Mouse (Mus musculus) intestine, embryonic 14.5 days (tissue): Measurements from ENCODE around the gene Afap1l2. TPM values are rescaled to one million over a fixed set of nuclear protein-coding genes. Genes with fewer than 3 reads are reported as not detected.
A peak's percentile ranks its signal among the peaks of the same experiment; 100 is the strongest.

Experiments
- ATAC-seq: fragments of 200-750 bp; cut with Nextera tagmentation; replicated peaks from 2 replicates; pipeline ENCODE4 v1.8.0; 2017; ENCODE audit warnings: low read depth, moderate number of reproducible peaks, moderate TSS enrichment, moderate library complexity; ENCODE audit not compliant: low FRiP score, low TSS enrichment
- DNase-seq: peaks from one replicate; pipeline ENCODE4 v3.0.0-alpha.2; 2018; ENCODE audit warnings: low spot score
- H3K27ac ChIP-seq: fragments of 300-500 bp; sonication (generic); 2 replicates; pipeline ENCODE4 v1.5.1; 2014; ENCODE audit warnings: low read depth, mild to moderate bottlenecking, control low read depth
- H3K27me3 ChIP-seq: fragments of 300-500 bp; sonication (generic); replicated peaks from 2 replicates; pipeline ENCODE4 v1.6.1; 2014; ENCODE audit warnings: low read length, control low read depth; ENCODE audit not compliant: control insufficient read depth, insufficient read depth
- H3K36me3 ChIP-seq: fragments of 300-500 bp; sonication (generic); 2 replicates; pipeline ENCODE4 v1.6.1; 2014; ENCODE audit warnings: low read length, control low read depth; ENCODE audit not compliant: control insufficient read depth, insufficient read depth
- H3K4me1 ChIP-seq: fragments of 300-500 bp; sonication (generic); replicated peaks from 2 replicates; pipeline ENCODE4 v1.6.1; 2014; ENCODE audit warnings: low read length, control low read depth, mixed read lengths; ENCODE audit not compliant: control insufficient read depth, insufficient read depth
- H3K4me2 ChIP-seq: fragments of 300-500 bp; sonication (generic); 2 replicates; pipeline ENCODE4 v1.6.1; 2014; ENCODE audit warnings: low read length
- H3K4me3 ChIP-seq: fragments of 300-500 bp; sonication (generic); 2 replicates; pipeline ENCODE4 v1.5.1; 2014; ENCODE audit warnings: low read depth, low read length, control low read depth, mixed read lengths
- H3K9ac ChIP-seq: fragments of 300-500 bp; sonication (generic); 2 replicates; pipeline ENCODE4 v1.6.1; 2014; ENCODE audit warnings: mild to moderate bottlenecking, low read length
- H3K9me3 ChIP-seq: fragments of 300-500 bp; sonication (generic); 2 replicates; pipeline ENCODE4 v1.6.1; 2016; ENCODE audit warnings: low read length, control low read depth; ENCODE audit not compliant: control insufficient read depth
- WGBS: fragments of 180-500 bp; shearing (Covaris S2); extraction: QIAGEN DNeasy Blood & Tissue Kit; methylation state at CpG from one replicate; pipeline ENCODE4 v1.1.7; 2014; 5-methylcytosine and 5-hydroxymethylcytosine counted together
- polyA plus RNA-seq: library from polyadenylated mRNA; unstranded; fragments of >200 nt; fragmentation: Nextera tagmentation; extraction: Ambion mirVana; gene quantifications from 2 replicates; pipeline ENCODE4 v1.2.1, GENCODE M21; 2014

Afap1l2 gene
- polyA plus RNA-seq, 1 experiment from 2014 or later = 21.0 TPM

DNA sequence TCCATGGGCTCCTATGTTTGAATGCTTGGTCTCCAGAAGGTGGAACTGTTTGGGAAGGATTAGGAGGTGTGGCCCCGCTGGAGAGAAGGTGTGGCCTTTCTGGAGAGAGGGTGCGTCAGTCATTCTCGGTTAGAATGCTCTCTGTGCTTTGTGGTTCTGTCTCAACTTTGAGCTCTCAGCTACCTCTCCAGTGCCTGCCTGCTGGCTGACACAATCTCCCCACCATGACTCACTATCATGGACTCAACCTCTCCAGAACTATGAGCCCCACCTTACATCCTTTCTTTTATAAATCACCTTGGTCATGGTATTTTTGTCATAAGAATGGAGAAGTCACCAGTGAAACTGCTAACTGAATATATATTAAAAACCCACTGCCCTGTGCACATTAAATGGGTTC lies 93.4 kb downstream of the Afap1l2 start:
- Histone ChIP-seq H3K4me3 (no peak overlapping the region), H3K27me3 (no peaks in the 10 kb centered on the region), H3K9me3 (no peaks in the 10 kb centered on the region), H3K4me1 (no peaks in the 10 kb centered on the region), H3K36me3 (peaks cover 36% of the 10 kb centered on the region), H3K27ac (peak overlapping the region; percentile 33; the same call in 1 of the 2 replicates), H3K9ac (no peak overlapping the region), H3K4me2 (no peak overlapping the region)
- no peak; the same call in 1 of the 2 replicates for ATAC-seq
- WGBS = 93% methylated on average over 3 of the region's 3 CpGs
- DNase-seq = no peak

DNA sequence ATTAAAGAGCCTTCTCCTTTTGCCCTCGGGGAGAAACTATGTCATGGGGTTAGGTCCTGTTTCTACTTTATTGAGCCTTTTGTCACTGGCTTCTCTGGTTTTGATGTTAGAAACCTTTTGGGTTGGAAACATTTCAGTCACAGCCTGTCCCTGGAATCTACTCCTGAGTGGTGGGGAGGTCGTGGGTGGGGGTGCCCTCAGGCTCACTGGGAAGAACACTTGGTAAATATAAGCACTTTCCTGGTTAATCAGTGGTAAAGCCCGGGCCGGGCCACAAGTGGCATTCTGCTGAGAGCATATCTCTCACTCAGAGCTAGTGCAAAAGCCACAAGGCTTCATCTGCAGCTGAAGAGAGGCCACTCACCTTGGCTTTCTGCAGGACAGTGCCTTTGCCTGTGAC lies 94.3 kb downstream of the Afap1l2 start:
- H3K36me3 ChIP-seq = peaks cover 36% of the 10 kb centered on the region
- 87% methylated on average over 4 of the region's 4 CpGs for WGBS
- H3K27me3 ChIP-seq = no peaks in the 10 kb centered on the region
- H3K4me3 ChIP-seq = no peak overlapping the region
- H3K9me3 ChIP-seq = no peaks in the 10 kb centered on the region
- H3K4me2 ChIP-seq = no peak overlapping the region
- H3K9ac ChIP-seq = no peak overlapping the region
- DNase-seq (no peak), ATAC-seq (no peak)
- H3K4me1 ChIP-seq = no peaks in the 10 kb centered on the region; the same call in 1 of the 2 replicates
- no peak overlapping the region for H3K27ac ChIP-seq

DNA sequence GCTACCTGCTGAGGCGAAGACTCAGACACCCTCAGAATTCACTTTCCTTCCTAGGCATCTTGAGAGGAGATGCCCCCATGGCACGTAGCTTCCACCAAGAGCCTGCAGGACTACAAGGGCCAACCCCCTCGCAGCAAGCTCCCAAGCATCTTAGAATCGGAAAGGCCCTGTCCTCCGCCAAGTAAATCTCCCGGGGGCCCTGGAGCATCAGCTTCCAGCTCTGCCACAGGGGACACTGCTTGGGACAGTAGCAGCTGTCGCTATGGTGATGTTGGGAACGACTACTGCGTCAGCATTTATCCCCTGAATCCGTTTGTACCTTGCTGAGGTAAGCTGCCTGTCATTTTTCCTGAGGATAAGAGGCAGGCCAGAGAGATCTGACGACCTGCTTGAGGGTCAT lies 97.5 kb downstream of the Afap1l2 start:
- H3K9me3 ChIP-seq = no peaks in the 10 kb centered on the region
- DNase-seq (no peak), ATAC-seq (no peak)
- no peak overlapping the region for H3K4me3 ChIP-seq
- 66% methylated on average over 11 of the region's 11 CpGs for WGBS
- peaks cover 23% of the 10 kb centered on the region; the same call in 1 of the 2 replicates for H3K36me3 ChIP-seq
- no peak overlapping the region for H3K27ac ChIP-seq
- H3K27me3 ChIP-seq = no peaks in the 10 kb centered on the region
- peaks cover 4% of the 10 kb centered on the region for H3K4me1 ChIP-seq
- no peak overlapping the region for H3K4me2 ChIP-seq
- no peak overlapping the region for H3K9ac ChIP-seq

DNA sequence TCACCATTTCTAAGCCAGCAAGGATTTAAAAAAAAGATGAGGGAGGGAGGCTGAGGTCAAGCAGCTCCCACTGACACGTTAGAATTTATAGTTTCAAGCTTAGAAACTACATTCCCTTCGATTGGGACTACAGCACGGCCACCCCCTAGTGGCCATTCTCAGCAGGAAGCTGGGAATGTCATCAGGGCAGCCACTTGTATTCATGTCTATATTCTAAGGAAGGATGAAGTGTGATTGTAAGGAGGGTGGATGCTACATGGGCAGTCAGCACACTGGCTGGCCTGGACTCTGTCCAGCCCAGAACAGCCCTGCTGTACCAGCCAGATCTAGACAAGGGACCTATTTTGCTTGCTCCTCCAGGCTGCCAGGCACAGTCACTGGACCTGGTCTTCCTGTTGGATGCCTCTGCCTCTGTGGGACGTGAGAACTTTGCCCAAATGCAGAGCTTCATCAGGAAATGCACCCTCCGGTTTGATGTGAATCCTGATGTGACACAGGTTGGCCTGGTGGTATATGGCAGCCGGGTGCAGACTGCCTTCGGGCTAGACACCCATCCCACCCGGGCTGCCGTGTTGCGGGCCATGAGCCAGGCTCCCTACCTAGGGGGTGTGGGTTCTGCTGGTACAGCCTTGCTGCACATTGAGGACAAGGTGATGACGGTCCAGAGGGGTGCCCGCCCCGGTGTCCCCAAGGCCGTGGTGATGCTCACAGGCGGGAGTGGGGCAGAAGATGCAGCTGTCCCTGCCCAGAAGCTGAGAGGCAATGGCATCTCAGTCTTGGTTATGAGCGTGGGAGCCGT lies 99.4 kb downstream of the Afap1l2 start:
- 71% methylated on average over 17 of the region's 17 CpGs for WGBS
- H3K9me3 ChIP-seq = no peaks in the 10 kb centered on the region
- no peak overlapping the region for H3K27ac ChIP-seq
- H3K4me3 ChIP-seq = no peak overlapping the region
- H3K4me1 ChIP-seq = peaks cover 4% of the 10 kb centered on the region
- H3K27me3 ChIP-seq = no peaks in the 10 kb centered on the region
- DNase-seq (peak; percentile 84), ATAC-seq (peak; percentile 38; the same call in 1 of the 2 replicates)
- H3K9ac ChIP-seq = no peak overlapping the region
- H3K36me3 ChIP-seq = peaks cover 4% of the 10 kb centered on the region; the same call in 1 of the 2 replicates
- no peak overlapping the region for H3K4me2 ChIP-seq

DNA sequence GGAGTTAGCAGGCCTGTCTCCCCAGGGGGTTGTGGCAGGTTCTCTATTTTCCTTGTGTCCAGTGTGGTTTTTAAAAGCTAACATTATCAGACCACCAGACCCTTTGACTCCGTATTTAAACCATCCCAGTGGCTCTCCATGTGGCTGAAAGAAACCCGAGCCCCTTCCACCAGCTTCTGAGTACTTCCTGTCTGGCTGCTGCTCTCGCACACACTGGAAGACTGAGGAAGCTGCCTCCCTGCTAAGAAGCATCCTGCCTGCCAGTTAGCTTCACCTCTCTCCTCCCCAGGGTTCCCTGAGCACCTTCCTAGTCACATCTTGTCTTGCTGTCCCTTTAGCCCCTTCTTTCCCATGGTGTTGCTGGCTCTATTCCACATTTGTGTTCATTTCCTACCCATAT lies 100.2 kb downstream of the Afap1l2 start:
- ATAC-seq = no peak
- H3K27ac ChIP-seq = no peak overlapping the region
- H3K9me3 ChIP-seq = no peaks in the 10 kb centered on the region

DNA sequence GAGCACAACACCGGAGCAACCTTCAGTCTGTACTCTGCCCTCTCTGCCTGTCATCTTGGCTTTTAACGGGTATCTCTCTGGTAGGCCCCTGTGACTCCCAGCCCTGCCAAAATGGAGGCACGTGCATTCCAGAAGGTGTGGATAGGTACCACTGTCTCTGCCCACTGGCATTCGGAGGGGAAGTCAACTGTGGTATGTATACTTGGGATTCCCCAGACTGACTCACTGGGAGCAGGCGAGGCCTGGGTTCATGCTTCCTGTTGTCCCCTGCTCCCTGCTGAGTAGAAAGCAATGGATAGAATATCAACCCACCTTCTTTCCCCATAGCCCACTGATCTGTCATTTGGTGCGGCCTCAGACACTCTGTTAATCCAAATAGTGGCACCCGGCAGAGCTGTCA lies 102.6 kb downstream of the Afap1l2 start:
- Histone ChIP-seq H3K27ac (no peak overlapping the region), H3K27me3 (no peaks in the 10 kb centered on the region), H3K4me2 (no peak overlapping the region), H3K36me3 (no peaks in the 10 kb centered on the region), H3K4me1 (peaks cover 5% of the 10 kb centered on the region), H3K9ac (no peak overlapping the region), H3K9me3 (no peaks in the 10 kb centered on the region), H3K4me3 (no peak overlapping the region)
- 87% methylated on average over 7 of the region's 7 CpGs for WGBS
- DNase-seq = no peak
- no peak for ATAC-seq

More for the DNA sequence above, 100.2 kb downstream of the Afap1l2 start:
- Histone ChIP-seq H3K4me2 (no peak overlapping the region), H3K4me1 (peaks cover 4% of the 10 kb centered on the region), H3K36me3 (no peaks in the 10 kb centered on the region), H3K9ac (no peak overlapping the region), H3K27me3 (no peaks in the 10 kb centered on the region), H3K4me3 (no peak overlapping the region)
- WGBS = 36% methylated on average over 3 of the region's 3 CpGs
- DNase-seq = no peak

DNA sequence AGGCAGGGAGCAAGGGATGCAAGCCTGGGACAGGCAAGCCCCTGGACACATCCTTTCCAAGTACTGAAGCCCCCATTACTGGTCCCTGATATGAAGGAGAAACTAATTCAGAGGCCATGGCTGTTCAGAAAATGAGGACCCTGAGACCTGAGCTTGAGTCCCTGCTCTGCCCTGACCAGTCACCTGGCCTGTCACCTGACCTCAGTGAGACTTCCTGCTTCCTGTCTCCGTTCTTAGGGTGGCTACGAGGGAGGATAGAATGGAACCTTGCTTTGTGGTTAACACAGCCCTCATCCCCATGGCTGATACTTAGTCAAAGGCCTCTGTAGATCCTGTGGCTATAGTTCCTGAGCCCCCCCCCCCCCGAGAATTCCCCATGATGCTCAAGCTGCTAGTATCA lies 103.9 kb downstream of the Afap1l2 start:
- no peak overlapping the region for H3K27ac ChIP-seq
- H3K9me3 ChIP-seq = no peaks in the 10 kb centered on the region
- 71% methylated on average over 3 of the region's 3 CpGs for WGBS
- DNase-seq (no peak), ATAC-seq (no peak)
- H3K4me3 ChIP-seq = no peak overlapping the region
- H3K4me2 ChIP-seq = no peak overlapping the region
- no peaks in the 10 kb centered on the region for H3K27me3 ChIP-seq
- H3K36me3 ChIP-seq = no peaks in the 10 kb centered on the region
- H3K4me1 ChIP-seq = peaks cover 10% of the 10 kb centered on the region
- H3K9ac ChIP-seq = no peak overlapping the region

DNA sequence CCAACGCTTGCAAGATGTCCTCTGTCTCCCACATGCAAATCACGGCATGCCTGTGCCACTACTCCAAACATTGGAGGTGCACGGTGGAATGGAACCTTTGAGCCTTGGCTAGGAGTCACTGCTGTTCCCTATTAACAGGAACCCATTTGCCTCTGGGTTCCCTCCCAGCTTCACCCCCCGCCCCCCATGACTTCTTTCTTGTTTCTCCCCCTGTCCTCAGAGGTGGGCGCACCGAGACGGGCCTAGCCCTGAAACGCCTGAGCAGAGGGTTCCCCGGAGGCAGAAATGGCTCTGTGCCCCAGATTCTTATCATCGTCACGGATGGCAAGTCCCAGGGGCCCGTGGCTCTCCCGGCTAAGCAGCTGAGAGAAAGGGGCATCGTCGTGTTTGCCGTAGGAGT lies 110.4 kb downstream of the Afap1l2 start:
- H3K27ac ChIP-seq = no peak overlapping the region
- H3K9ac ChIP-seq = no peak overlapping the region
- ATAC-seq = no peak
- no peak overlapping the region for H3K4me2 ChIP-seq
- H3K4me3 ChIP-seq = no peak overlapping the region
- no peaks in the 10 kb centered on the region for H3K9me3 ChIP-seq
- peaks cover 5% of the 10 kb centered on the region; the same call in 1 of the 2 replicates for H3K4me1 ChIP-seq
- DNase-seq = no peak
- H3K36me3 ChIP-seq = no peaks in the 10 kb centered on the region
- WGBS = 84% methylated on average over 16 of the region's 16 CpGs
- H3K27me3 ChIP-seq = no peaks in the 10 kb centered on the region

DNA sequence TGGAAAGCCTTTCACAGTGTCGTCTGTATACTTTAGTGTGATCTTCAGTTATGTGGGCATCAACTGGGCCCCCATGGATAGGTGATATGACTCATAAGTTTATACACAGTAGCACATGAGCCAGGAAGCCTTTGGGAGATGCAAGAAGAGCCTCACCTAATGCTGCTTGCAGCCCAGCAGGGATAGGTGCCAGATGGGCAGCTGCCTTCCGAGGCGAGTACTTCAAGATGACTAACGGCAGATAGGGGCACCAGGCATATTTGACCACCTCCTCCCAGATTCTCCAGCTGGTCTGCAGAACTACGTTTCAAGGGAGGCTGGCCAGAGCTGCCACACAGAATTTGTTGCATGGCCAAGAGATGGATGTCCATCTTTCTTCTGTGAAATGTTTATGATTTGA lies 114.7 kb downstream of the Afap1l2 start:
- H3K4me2 ChIP-seq = no peak overlapping the region
- H3K36me3 ChIP-seq = no peaks in the 10 kb centered on the region
- H3K9ac ChIP-seq = no peak overlapping the region
- no peaks in the 10 kb centered on the region for H3K27me3 ChIP-seq
- H3K9me3 ChIP-seq = no peaks in the 10 kb centered on the region
- peaks cover 4% of the 10 kb centered on the region for H3K4me1 ChIP-seq
- no peak overlapping the region for H3K4me3 ChIP-seq
- no peak for DNase-seq
- H3K27ac ChIP-seq = no peak overlapping the region
- ATAC-seq = no peak
- WGBS = 53% methylated on average over 5 of the region's 5 CpGs
